Mouse (Mus musculus) midbrain, embryonic 16.5 days (tissue): ENCODE measurements at regions not wholly inside any gene's neighbourhood (a gene's known extent, or its start where the extent isn't known, plus 50 kb on each side); places are given as distances from the start of the nearest gene placed in this dataset.

ENCODE experiments used
- ATAC-seq: fragments of 200-750 bp; cut with Nextera tagmentation; 2 replicates; pipeline ENCODE4 v1.8.0; 2017; ENCODE audit warnings: moderate TSS enrichment
- H3K27ac ChIP-seq: fragments of 300-500 bp; sonication (generic); 2 replicates; pipeline ENCODE4 v1.5.1; 2014; ENCODE audit warnings: mild to moderate bottlenecking, low read length, mixed read lengths
- H3K27me3 ChIP-seq: fragments of 300-500 bp; sonication (generic); 2 replicates; pipeline ENCODE4 v1.6.1; 2014; ENCODE audit warnings: low read depth, low read length, mixed read lengths; ENCODE audit not compliant: control insufficient read depth, insufficient read depth
- H3K36me3 ChIP-seq: fragments of 300-500 bp; sonication (generic); 2 replicates; pipeline ENCODE4 v1.6.1; 2014; ENCODE audit warnings: mild to moderate bottlenecking, low read length, moderate library complexity, mixed read lengths; ENCODE audit not compliant: control insufficient read depth, insufficient read depth
- H3K4me1 ChIP-seq: fragments of 300-500 bp; sonication (generic); 2 replicates; pipeline ENCODE4 v1.6.1; 2014; ENCODE audit warnings: mild to moderate bottlenecking, low read length, mixed read lengths; ENCODE audit not compliant: control insufficient read depth, insufficient read depth
- H3K4me2 ChIP-seq: fragments of 300-500 bp; sonication (generic); 2 replicates; pipeline ENCODE4 v1.6.1; 2014; ENCODE audit warnings: mild to moderate bottlenecking, low read length, mixed read lengths
- H3K4me3 ChIP-seq: fragments of 300-500 bp; sonication (generic); 2 replicates; pipeline ENCODE4 v1.5.1; 2014; ENCODE audit warnings: low read depth, mild to moderate bottlenecking, low read length, moderate library complexity, mixed read lengths
- H3K9ac ChIP-seq: fragments of 300-500 bp; sonication (generic); 2 replicates; pipeline ENCODE4 v1.6.1; 2014; ENCODE audit warnings: low read depth, low read length, mixed read lengths
- H3K9me3 ChIP-seq: fragments of 300-500 bp; sonication (generic); replicated peaks from 2 replicates; pipeline ENCODE4 v1.6.1; 2014; ENCODE audit warnings: mild to moderate bottlenecking, low read length, mixed read lengths; ENCODE audit not compliant: control insufficient read depth, poor library complexity, severe bottlenecking
- WGBS: fragments of 180-500 bp; shearing (Covaris S2); extraction: QIAGEN DNeasy Blood & Tissue Kit; methylation state at CpG from one replicate; pipeline ENCODE4 v1.1.7; 2014; 5-methylcytosine and 5-hydroxymethylcytosine counted together

DNA sequence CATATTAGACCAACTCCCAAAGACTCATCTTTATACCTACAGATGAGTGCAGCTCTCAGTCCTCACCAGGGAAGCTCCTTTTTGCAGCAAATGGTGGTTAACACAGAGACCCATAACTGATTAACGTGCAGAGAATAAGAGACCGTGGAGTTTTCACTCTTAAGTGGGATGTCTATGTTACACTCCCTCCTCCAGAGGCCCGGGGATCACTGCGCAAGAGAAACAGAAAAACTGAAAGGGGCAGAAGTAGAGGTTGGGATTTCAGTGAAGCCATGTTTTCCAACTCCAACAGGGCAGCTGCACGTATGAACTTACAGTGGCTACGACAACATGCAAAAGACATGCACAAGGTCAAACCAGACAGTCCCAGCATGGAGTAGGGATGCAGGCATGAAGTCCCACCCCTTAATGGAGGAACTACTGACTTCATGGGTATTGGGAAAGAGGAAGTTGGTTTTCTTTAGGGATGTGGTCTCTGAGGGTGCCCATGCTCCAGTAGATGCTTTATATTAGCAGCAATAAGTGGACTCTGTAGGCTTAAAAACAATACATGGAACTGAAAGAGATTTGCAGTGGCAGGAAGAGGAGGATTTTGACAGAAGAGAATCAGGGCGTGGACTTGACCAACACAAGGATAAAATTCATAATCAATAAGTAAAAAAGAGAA, 80.8 kb upstream of the Rai14 start:
- 91% methylated on average over 7 of the region's 7 CpGs for WGBS
- no peak for ATAC-seq
- Histone ChIP-seq H3K27me3 (no peaks in the 10 kb centered on the region), H3K36me3 (no peaks in the 10 kb centered on the region), H3K27ac (no peak overlapping the region), H3K9me3 (no peaks in the 10 kb centered on the region), H3K4me1 (no peaks in the 10 kb centered on the region), H3K4me2 (no peak overlapping the region), H3K9ac (no peak overlapping the region), H3K4me3 (no peak overlapping the region)

DNA sequence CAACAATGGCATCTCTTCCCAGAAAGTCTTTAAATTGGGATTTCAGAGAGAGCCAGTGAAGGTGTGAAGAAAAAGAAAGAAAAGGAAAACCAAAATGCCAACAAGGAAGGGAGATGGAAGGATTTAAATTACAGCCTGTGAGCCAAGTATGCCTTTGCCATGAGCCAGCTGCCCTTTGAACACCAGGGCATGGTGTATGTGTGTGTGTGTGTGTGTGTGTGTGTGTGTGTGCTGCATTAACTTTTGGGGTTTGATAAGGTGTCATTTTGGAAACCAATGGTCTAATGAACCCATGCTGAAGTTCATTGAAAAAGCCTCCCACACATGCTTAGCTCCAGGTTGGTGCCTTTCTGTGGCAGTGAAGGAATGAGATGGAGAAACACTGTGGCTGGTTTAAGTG, 85.2 kb upstream of the Rai14 start:
- no peaks in the 10 kb centered on the region for H3K4me1 ChIP-seq
- no peaks in the 10 kb centered on the region for H3K36me3 ChIP-seq
- no peak overlapping the region for H3K27ac ChIP-seq
- no peak overlapping the region for H3K4me3 ChIP-seq
- no peaks in the 10 kb centered on the region for H3K9me3 ChIP-seq
- no peaks in the 10 kb centered on the region for H3K27me3 ChIP-seq
- no peak overlapping the region for H3K9ac ChIP-seq
- H3K4me2 ChIP-seq, result no peak overlapping the region
- no peak for ATAC-seq

DNA sequence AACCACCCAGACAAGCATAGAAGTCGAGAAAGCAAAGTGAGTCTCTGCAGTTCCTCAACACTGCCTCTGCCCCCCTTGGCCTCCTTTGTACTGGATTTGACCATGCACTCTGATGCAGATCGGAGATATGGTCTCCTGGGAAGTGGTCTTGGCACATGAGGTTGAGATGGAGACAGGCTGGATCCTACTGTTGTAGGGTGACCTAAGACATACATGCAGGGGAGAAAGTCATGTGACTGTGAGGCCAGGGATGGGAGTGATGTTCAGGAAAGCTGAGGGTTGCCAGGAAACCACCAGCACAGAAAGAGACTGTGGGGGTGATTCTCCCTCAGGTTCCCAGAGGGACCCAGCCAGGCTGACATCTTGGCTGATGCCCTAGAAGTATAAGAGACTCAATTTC, 99.8 kb upstream of the Rai14 start:
- ATAC-seq, result no peak
- Histone ChIP-seq H3K36me3 (no peaks in the 10 kb centered on the region), H3K9me3 (no peaks in the 10 kb centered on the region), H3K27ac (no peak overlapping the region), H3K4me3 (no peak overlapping the region), H3K4me1 (no peaks in the 10 kb centered on the region), H3K4me2 (no peak overlapping the region), H3K9ac (no peak overlapping the region), H3K27me3 (no peaks in the 10 kb centered on the region)
- WGBS, result 97% methylated on average over 2 of the region's 2 CpGs

DNA sequence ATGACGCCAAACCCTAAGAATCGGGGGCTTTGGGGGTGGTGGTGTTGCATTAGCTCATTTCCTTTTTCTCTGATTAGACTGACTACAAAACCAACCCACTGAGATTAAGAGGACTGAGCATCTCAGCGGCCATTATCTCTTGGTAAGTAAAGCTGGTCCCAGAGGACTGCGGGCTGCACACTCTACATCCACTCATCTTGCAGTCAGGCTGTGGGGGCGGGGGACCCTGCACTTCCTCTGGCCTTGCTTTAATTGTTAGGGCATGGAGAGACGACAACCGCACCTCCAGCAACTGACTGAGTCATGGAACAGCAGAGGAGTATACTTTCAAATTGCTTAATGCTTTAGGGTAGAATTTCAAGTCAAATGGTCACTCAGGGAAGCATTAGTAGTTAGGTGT, 100.3 kb upstream of the Rai14 start:
- H3K4me2 ChIP-seq, result no peak overlapping the region

DNA sequence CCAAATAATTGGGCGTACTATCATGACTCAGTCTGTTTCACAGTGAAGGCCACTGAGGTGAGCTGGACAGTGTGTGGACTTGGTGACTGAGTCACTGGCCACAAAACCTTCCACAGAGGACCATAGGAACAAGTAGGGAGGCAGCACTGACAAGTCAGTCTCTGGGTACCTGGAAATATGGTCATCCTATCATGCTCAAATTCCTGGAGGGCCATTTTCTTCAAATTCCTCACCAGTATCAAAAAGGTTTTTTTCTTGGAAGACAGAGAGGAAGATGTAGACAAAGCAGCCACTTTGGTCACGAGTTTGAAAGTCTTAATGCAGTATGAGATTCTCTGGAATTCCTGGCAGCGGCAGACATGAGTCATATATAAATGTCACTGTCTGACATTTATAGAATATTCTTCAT, 101.8 kb upstream of the Rai14 start:
- no peaks in the 10 kb centered on the region for H3K27me3 ChIP-seq
- H3K9ac ChIP-seq, result no peak overlapping the region
- H3K36me3 ChIP-seq, result no peaks in the 10 kb centered on the region
- no peak overlapping the region for H3K4me3 ChIP-seq
- H3K4me2 ChIP-seq, result no peak overlapping the region
- no peak overlapping the region for H3K27ac ChIP-seq
- 84% methylated on average over 3 of the region's 3 CpGs for WGBS
- H3K4me1 ChIP-seq, result no peaks in the 10 kb centered on the region
- ATAC-seq, result no peak
- no peaks in the 10 kb centered on the region for H3K9me3 ChIP-seq

More for the DNA sequence above, 100.3 kb upstream of the Rai14 start:
- H3K27me3 ChIP-seq, result no peaks in the 10 kb centered on the region
- H3K9me3 ChIP-seq, result no peaks in the 10 kb centered on the region
- no peak for ATAC-seq
- no peak overlapping the region for H3K9ac ChIP-seq
- no peak overlapping the region for H3K4me3 ChIP-seq
- WGBS, result 77% methylated on average over 7 of the region's 7 CpGs
- no peaks in the 10 kb centered on the region for H3K4me1 ChIP-seq
- no peak overlapping the region for H3K27ac ChIP-seq
- no peaks in the 10 kb centered on the region for H3K36me3 ChIP-seq

DNA sequence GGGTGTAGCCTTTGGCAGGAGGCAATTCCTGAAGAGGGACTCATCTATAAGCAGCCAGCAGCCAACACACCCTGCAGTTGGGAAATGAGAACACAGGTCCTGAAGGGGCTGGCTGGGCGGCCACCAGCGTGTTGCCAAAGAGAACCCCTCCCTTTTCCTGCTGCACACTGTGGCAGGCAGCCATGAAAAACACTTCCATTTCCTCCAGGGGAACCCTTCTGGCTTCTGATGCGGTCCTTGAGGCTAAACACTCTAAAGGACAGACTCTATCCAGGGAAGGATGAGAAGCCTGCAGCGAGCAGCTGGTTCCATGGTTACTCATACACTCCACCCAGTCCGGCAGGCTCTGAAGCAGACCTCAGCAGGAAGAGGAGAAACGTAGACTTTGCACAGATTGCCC, 103.8 kb upstream of the Rai14 start:
- Histone ChIP-seq H3K27ac (no peak overlapping the region), H3K36me3 (no peaks in the 10 kb centered on the region), H3K27me3 (no peaks in the 10 kb centered on the region), H3K4me3 (no peak overlapping the region), H3K4me2 (no peak overlapping the region), H3K9me3 (no peaks in the 10 kb centered on the region), H3K9ac (no peak overlapping the region), H3K4me1 (no peaks in the 10 kb centered on the region)
- ATAC-seq, result peak; percentile 28; the same call in 1 of the 2 replicates
- 80% methylated on average over 6 of the region's 6 CpGs for WGBS

DNA sequence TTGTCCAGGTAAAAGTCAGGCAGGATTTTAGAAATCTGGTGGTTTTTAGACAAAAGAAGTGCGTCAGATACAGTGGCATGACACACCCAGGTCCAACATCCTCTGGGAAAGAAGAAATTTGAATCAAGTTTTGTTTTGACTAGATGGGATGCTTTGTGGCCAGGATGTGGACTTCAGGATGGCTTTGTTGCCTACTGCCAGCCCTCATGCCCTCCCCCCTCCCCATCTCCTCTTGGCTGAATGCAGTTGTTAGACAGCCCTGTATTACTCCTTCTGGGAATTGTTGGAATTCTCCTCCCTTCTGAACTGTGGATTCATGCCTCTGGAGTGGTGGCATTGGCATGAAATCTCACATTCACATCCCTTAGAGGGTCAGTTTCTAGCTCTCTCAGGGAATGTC, 104.3 kb upstream of the Rai14 start:
- no peaks in the 10 kb centered on the region for H3K36me3 ChIP-seq
- WGBS, result 88% methylated on average over 1 of the region's 1 CpGs
- no peaks in the 10 kb centered on the region for H3K27me3 ChIP-seq
- H3K4me2 ChIP-seq, result no peak overlapping the region
- H3K27ac ChIP-seq, result no peak overlapping the region
- H3K9ac ChIP-seq, result no peak overlapping the region
- no peak overlapping the region for H3K4me3 ChIP-seq
- no peaks in the 10 kb centered on the region for H3K4me1 ChIP-seq
- H3K9me3 ChIP-seq, result no peaks in the 10 kb centered on the region
- ATAC-seq, result no peak

DNA sequence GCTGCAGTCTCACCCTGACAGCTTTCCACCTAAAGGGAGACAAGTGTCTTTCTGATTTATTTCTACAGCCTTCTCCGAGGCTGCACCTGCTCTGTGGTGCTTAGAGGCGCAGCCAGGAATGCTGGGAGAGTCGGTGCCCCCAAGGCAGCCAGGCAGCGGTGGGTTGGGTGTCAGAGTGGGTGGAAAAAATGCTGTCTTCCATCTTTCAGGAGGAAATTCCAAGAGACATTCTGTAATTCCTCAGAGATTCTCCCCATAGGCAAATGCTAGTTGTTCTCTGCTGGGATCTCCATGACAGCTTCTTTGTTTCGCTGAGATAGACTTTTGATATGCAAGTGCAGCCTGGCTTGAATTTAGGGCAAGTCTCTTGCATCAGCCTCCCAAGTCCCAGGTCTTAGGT, 109.5 kb upstream of the Rai14 start:
- no peaks in the 10 kb centered on the region for H3K36me3 ChIP-seq
- H3K4me2 ChIP-seq, result no peak overlapping the region
- H3K9ac ChIP-seq, result no peak overlapping the region
- H3K27ac ChIP-seq, result no peak overlapping the region
- no peaks in the 10 kb centered on the region for H3K4me1 ChIP-seq
- ATAC-seq, result no peak
- H3K9me3 ChIP-seq, result no peaks in the 10 kb centered on the region
- H3K4me3 ChIP-seq, result no peak overlapping the region
- WGBS, result 82% methylated on average over 5 of the region's 5 CpGs
- H3K27me3 ChIP-seq, result no peaks in the 10 kb centered on the region

DNA sequence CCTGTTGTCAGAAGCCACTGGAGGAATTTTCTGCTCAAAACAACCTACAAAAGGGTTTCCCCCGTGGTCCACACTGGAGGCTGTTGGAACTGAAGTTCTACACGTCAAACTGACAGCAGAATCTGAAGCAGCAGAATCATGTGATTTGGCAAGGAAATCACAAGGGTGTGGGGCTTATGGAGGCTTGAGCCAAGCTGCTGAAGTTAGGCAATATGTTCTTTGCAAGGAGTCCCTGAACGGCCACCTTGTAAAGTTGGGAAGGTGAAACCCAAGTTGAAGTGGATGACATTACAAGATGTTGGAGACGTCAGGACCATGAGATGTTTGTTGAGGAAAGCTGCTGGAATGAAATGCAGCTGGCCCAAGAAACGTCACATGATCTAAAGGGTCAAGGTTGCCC, 115.2 kb upstream of the Rai14 start:
- Histone ChIP-seq H3K4me3 (no peak overlapping the region), H3K36me3 (no peaks in the 10 kb centered on the region), H3K4me1 (no peaks in the 10 kb centered on the region), H3K27me3 (no peaks in the 10 kb centered on the region), H3K9me3 (no peaks in the 10 kb centered on the region), H3K4me2 (no peak overlapping the region), H3K27ac (no peak overlapping the region), H3K9ac (no peak overlapping the region)
- no peak for ATAC-seq
- 84% methylated on average over 5 of the region's 5 CpGs for WGBS
